Mouse (Mus musculus) embryonic facial prominence, embryonic 15.5 days (tissue): ENCODE data around the gene Eps8. TPM values are rescaled to one million over a fixed set of nuclear protein-coding genes. Genes with fewer than 3 reads are reported as not detected.

ENCODE experiments used
- ATAC-seq: fragments of 200-750 bp; cut with Nextera tagmentation; 2 replicates; pipeline ENCODE4 v1.8.0; 2017; ENCODE audit warnings: low read depth, moderate TSS enrichment; ENCODE audit not compliant: insufficient number of reproducible peaks, low FRiP score, low TSS enrichment
- H3K27ac ChIP-seq: fragments of 300-500 bp; sonication (generic); replicated peaks from 2 replicates; pipeline ENCODE4 v1.5.1; 2015; ENCODE audit warnings: mild to moderate bottlenecking, inconsistent platforms
- H3K27me3 ChIP-seq: fragments of 300-500 bp; sonication (generic); 2 replicates; pipeline ENCODE4 v1.6.1; 2015; ENCODE audit warnings: inconsistent platforms
- H3K36me3 ChIP-seq: fragments of 300-500 bp; sonication (generic); 2 replicates; pipeline ENCODE4 v1.6.1; 2015; ENCODE audit warnings: mild to moderate bottlenecking, inconsistent platforms
- H3K4me1 ChIP-seq: fragments of 300-500 bp; sonication (generic); 2 replicates; pipeline ENCODE4 v1.6.1; 2015; ENCODE audit warnings: inconsistent platforms
- H3K4me2 ChIP-seq: fragments of 300-500 bp; sonication (generic); replicated peaks from 2 replicates; pipeline ENCODE4 v1.6.1; 2015; ENCODE audit warnings: mild to moderate bottlenecking, inconsistent platforms
- H3K4me3 ChIP-seq: fragments of 300-500 bp; sonication (generic); replicated peaks from 2 replicates; pipeline ENCODE4 v1.5.1; 2015; ENCODE audit warnings: mild to moderate bottlenecking, inconsistent platforms
- H3K9ac ChIP-seq: fragments of 300-500 bp; sonication (generic); 2 replicates; pipeline ENCODE4 v1.6.1; 2015; ENCODE audit warnings: inconsistent platforms
- H3K9me3 ChIP-seq: fragments of 300-500 bp; sonication (generic); replicated peaks from 2 replicates; pipeline ENCODE4 v1.6.1; 2016; ENCODE audit warnings: inconsistent platforms
- WGBS: fragments of 180-500 bp; shearing (Covaris S2); methylation state at CpG from one replicate; pipeline ENCODE4 v1.1.7; 2015; 5-methylcytosine and 5-hydroxymethylcytosine counted together
- polyA plus RNA-seq: library from polyadenylated mRNA; unstranded; fragments of >200 nt; fragmentation: Nextera tagmentation; extraction: Ambion mirVana; gene quantifications from 2 replicates; pipeline ENCODE4 v1.2.1, GENCODE M21; 2015

Gene Eps8
- polyA plus RNA-seq, 1 experiment from 2014 or later: 30.9 TPM

DNA sequence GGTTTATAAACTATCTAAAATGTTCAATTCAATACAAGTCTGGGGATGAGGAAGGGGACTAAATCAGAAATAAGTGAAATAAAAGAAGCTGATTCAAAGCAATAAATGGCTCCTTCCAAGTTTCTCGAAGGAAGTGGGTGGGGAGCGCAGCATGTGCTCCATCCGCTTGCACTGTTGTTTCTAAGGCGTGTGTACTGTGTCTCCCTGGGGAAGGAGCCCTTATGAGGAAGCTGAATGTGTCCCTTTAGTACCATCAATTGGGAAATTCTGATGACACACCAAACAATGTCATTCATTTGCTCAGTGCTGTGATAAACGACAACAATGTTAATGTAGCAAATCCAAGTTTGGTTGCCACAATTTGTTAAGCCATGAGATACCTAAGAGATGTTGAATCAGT, 33.0 kb upstream of the Eps8 start:
- peaks cover 11% of the 10 kb centered on the region; the same call in 1 of the 2 replicates for H3K4me1 ChIP-seq
- H3K36me3 ChIP-seq: no peaks in the 10 kb centered on the region
- H3K9me3 ChIP-seq: no peaks in the 10 kb centered on the region
- WGBS: 90% methylated on average over 5 of the region's 5 CpGs
- H3K27ac ChIP-seq: no peak overlapping the region
- no peak overlapping the region for H3K4me3 ChIP-seq
- no peak overlapping the region for H3K4me2 ChIP-seq
- H3K9ac ChIP-seq: no peak overlapping the region
- no peak for ATAC-seq
- H3K27me3 ChIP-seq: no peaks in the 10 kb centered on the region

- Histone ChIP-seq H3K4me1 (no peaks in the 10 kb centered on the region), H3K4me3 (no peak overlapping the region), H3K4me2 (no peak overlapping the region), H3K27me3 (no peaks in the 10 kb centered on the region), H3K36me3 (no peaks in the 10 kb centered on the region), H3K9ac (no peak overlapping the region), H3K9me3 (no peaks in the 10 kb centered on the region), H3K27ac (no peak overlapping the region)
- 85% methylated on average over 2 of the region's 2 CpGs for WGBS
- ATAC-seq: no peak
Observed at GRCm38 (mm10) chr6:137682629-137683028, 28.0 kb upstream of the Eps8 start.

GRCm38 (mm10) chr6:137681000-137681399, 26.3 kb upstream of the Eps8 start:
- WGBS: 91% methylated on average over 2 of the region's 2 CpGs
- Histone ChIP-seq H3K9me3 (no peaks in the 10 kb centered on the region), H3K27me3 (no peaks in the 10 kb centered on the region), H3K9ac (no peak overlapping the region), H3K4me2 (no peak overlapping the region), H3K27ac (no peak overlapping the region), H3K36me3 (no peaks in the 10 kb centered on the region), H3K4me3 (no peak overlapping the region), H3K4me1 (no peaks in the 10 kb centered on the region)
- no peak for ATAC-seq

DNA sequence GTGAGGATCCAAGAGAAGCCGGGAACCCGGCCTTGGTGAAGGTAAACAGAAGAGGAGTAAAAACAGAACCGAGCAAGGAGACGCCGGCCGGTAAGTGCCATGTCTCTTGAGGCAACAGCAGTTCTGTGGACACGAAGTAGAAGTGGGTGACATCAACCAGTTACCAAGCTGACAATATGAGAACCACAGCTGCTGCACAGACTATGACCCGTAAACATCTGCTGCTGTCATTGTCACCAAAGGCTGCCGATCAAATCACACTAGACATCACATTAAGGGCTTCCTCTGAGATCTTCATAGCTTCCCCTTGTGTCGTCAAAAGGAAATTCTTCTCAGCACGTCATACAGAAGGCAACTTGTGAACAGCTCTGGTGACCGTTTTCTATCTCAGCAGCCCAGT, 21.9 kb upstream of the Eps8 start:
- no peak overlapping the region for H3K9ac ChIP-seq
- H3K36me3 ChIP-seq: no peaks in the 10 kb centered on the region
- no peak overlapping the region for H3K4me2 ChIP-seq
- no peak for ATAC-seq
- no peak overlapping the region for H3K4me3 ChIP-seq
- H3K9me3 ChIP-seq: no peaks in the 10 kb centered on the region
- H3K4me1 ChIP-seq: no peaks in the 10 kb centered on the region
- WGBS: 82% methylated on average over 12 of the region's 12 CpGs
- H3K27me3 ChIP-seq: no peaks in the 10 kb centered on the region
- H3K27ac ChIP-seq: no peak overlapping the region

- H3K4me3 ChIP-seq: no peak overlapping the region
- no peak overlapping the region for H3K9ac ChIP-seq
- no peaks in the 10 kb centered on the region for H3K4me1 ChIP-seq
- no peak overlapping the region for H3K27ac ChIP-seq
- H3K27me3 ChIP-seq: no peaks in the 10 kb centered on the region
- WGBS: 77% methylated on average over 5 of the region's 5 CpGs
- no peak overlapping the region for H3K4me2 ChIP-seq
- no peaks in the 10 kb centered on the region for H3K9me3 ChIP-seq
- ATAC-seq: no peak
- no peaks in the 10 kb centered on the region for H3K36me3 ChIP-seq
Observed at GRCm38 (mm10) chr6:137675556-137675955, 20.9 kb upstream of the Eps8 start.

DNA sequence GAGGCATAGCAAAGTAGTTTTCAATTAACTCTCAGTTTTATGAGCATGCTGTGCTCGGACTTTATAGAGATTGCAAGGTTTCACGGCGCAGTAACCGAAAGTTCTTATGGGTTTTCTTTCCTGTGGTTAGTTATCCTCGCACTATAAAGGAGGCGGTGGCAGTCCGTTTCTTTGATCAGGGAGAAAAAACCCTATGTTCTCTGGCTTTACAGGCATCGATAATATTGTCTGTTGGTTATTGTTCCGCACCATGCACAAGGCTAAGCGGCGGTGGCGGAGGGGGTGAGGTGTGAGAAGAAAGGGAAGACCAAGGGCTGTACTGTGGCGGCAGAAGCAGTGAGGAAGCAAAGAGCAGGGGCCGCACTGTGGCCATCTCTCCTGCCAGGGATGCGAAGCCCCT, 18.6 kb upstream of the Eps8 start:
- 85% methylated on average over 15 of the region's 15 CpGs for WGBS
- H3K4me1 ChIP-seq: no peaks in the 10 kb centered on the region

DNA sequence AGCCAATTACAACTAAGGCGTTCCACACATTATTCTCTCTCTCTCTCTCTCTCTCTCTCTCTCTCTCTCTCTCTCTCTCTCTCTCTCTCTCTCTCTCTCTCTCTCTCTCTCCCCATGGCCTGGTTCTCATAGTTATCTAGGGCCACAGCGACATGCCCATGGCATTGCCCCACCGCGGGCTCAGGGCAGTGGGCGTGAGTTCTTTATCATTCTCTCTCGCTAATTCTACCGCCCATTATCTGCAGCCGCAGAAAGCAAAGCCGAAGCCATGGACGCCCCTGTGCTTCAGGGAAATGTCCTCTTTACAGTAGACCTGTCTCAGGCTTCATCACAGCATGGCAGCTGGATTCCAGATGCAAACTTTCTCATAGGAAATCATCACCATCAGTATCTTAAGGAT, 16.9 kb upstream of the Eps8 start:
- Histone ChIP-seq H3K27me3 (no peaks in the 10 kb centered on the region), H3K9ac (no peak overlapping the region), H3K4me2 (no peak overlapping the region), H3K27ac (no peak overlapping the region), H3K9me3 (no peaks in the 10 kb centered on the region), H3K4me1 (no peaks in the 10 kb centered on the region), H3K4me3 (no peak overlapping the region), H3K36me3 (no peaks in the 10 kb centered on the region)
- 78% methylated on average over 10 of the region's 10 CpGs for WGBS
- no peak for ATAC-seq

More for the DNA sequence above, 18.6 kb upstream of the Eps8 start:
- Histone ChIP-seq H3K9me3 (no peaks in the 10 kb centered on the region), H3K9ac (no peak overlapping the region), H3K27me3 (no peaks in the 10 kb centered on the region), H3K27ac (no peak overlapping the region), H3K4me2 (no peak overlapping the region), H3K36me3 (no peaks in the 10 kb centered on the region), H3K4me3 (no peak overlapping the region)
- no peak for ATAC-seq

DNA sequence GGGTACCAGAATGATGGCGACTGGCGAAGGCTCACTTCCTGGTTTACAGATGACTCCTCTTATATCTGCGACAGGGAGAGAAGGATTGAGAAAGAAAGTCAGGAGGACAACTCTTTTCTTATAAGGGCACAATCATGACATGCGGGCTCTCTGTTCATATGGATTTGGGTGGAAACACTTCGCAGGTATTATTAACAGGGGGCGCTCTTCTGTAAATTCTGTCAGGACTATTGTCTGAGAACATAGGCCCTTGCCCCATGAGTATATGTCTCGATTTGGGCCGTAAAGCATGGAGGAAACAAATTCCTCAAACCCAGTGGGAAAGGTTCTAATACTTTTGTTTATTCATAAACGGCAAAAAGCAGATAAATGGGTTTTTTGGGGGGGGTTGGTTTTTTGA, 16.1 kb upstream of the Eps8 start:
- Histone ChIP-seq H3K36me3 (no peaks in the 10 kb centered on the region), H3K4me3 (no peak overlapping the region), H3K9me3 (no peaks in the 10 kb centered on the region), H3K4me1 (no peaks in the 10 kb centered on the region), H3K4me2 (no peak overlapping the region), H3K27me3 (no peaks in the 10 kb centered on the region), H3K27ac (no peak overlapping the region), H3K9ac (no peak overlapping the region)
- ATAC-seq: no peak
- WGBS: 90% methylated on average over 9 of the region's 9 CpGs

GRCm38 (mm10) chr6:137669876-137670275, 15.2 kb upstream of the Eps8 start:
- Histone ChIP-seq H3K27me3 (no peaks in the 10 kb centered on the region), H3K4me3 (no peak overlapping the region), H3K4me1 (no peaks in the 10 kb centered on the region), H3K9ac (no peak overlapping the region), H3K27ac (no peak overlapping the region), H3K36me3 (no peaks in the 10 kb centered on the region), H3K9me3 (no peaks in the 10 kb centered on the region), H3K4me2 (no peak overlapping the region)
- ATAC-seq: no peak
- WGBS: 76% methylated on average over 3 of the region's 3 CpGs

DNA sequence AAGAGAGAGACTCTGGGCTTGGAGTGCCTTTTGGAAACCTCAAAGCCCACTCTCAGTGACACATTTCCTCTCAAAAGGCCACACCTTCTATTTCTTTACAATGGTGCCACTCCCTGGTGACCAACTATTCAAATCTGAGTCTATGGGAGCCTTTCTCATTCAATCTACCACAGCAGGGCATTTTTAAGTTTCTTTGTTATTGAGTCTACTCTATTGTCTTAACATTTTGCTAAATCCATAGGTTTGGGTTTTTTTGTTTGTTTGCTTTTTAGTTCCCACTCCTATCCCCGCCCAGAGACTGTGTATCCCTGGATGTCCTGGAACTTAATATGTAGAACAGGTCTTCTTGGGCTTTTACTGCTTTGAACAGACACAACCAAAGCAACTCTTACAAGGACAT, 14.8 kb upstream of the Eps8 start:
- Histone ChIP-seq H3K9ac (no peak overlapping the region), H3K4me1 (no peaks in the 10 kb centered on the region), H3K4me2 (no peak overlapping the region), H3K27me3 (no peaks in the 10 kb centered on the region), H3K27ac (no peak overlapping the region), H3K4me3 (no peak overlapping the region), H3K9me3 (no peaks in the 10 kb centered on the region), H3K36me3 (no peaks in the 10 kb centered on the region)
- ATAC-seq: no peak
- WGBS: 91% methylated on average over 1 of the region's 1 CpGs

GRCm38 (mm10) chr6:137668331-137668730, 13.7 kb upstream of the Eps8 start:
- Histone ChIP-seq H3K9ac (no peak overlapping the region), H3K27me3 (no peaks in the 10 kb centered on the region), H3K4me3 (no peak overlapping the region), H3K4me1 (no peaks in the 10 kb centered on the region), H3K4me2 (no peak overlapping the region), H3K27ac (no peak overlapping the region), H3K36me3 (no peaks in the 10 kb centered on the region), H3K9me3 (no peaks in the 10 kb centered on the region)
- ATAC-seq: no peak
- WGBS: 57% methylated on average over 3 of the region's 3 CpGs

- 73% methylated on average over 3 of the region's 3 CpGs for WGBS
- Histone ChIP-seq H3K27me3 (no peaks in the 10 kb centered on the region), H3K4me1 (no peaks in the 10 kb centered on the region), H3K36me3 (no peaks in the 10 kb centered on the region), H3K9me3 (no peaks in the 10 kb centered on the region), H3K9ac (no peak overlapping the region), H3K4me2 (no peak overlapping the region), H3K27ac (no peak overlapping the region), H3K4me3 (no peak overlapping the region)
- ATAC-seq: no peak
Observed at GRCm38 (mm10) chr6:137667665-137668064, 13.0 kb upstream of the Eps8 start.
